Mouse (Mus musculus) E14TG2a.4 (cell line): Measurements from ENCODE around the gene Gm47959.

Experiments
- H3K27me3 ChIP-seq: 2 replicates; pipeline ENCODE4 v1.6.1; 2014; ENCODE audit warnings: low read length, control low read depth; ENCODE audit not compliant: insufficient read depth
- H3K36me3 ChIP-seq: 2 replicates; pipeline ENCODE4 v1.6.1; 2014; ENCODE audit warnings: low read length, control low read depth; ENCODE audit not compliant: insufficient read depth
- H3K4me1 ChIP-seq: replicated peaks from 2 replicates; pipeline ENCODE4 v1.6.1; 2014; ENCODE audit warnings: low read depth, low read length, control low read depth
- H3K4me3 ChIP-seq: replicated peaks from 2 replicates; pipeline ENCODE4 v1.5.1; 2014; ENCODE audit warnings: mild to moderate bottlenecking, low read length
- H3K9me3 ChIP-seq: 2 replicates; pipeline ENCODE4 v1.6.1; 2014; ENCODE audit warnings: low read length, control low read depth
- CTCF ChIP-seq: conservative IDR thresholded peaks from 2 replicates; pipeline ENCODE4 v1.5.1; 2014; ENCODE audit warnings: low read length
- NANOG ChIP-seq: IDR thresholded peaks from 2 replicates; pipeline ENCODE4 v1.6.1; 2014; ENCODE audit warnings: borderline replicate concordance, low read length, mixed read lengths
- POU5F1 ChIP-seq: IDR thresholded peaks from 2 replicates; pipeline ENCODE4 v1.6.1; 2014; ENCODE audit warnings: low read length, borderline replicate concordance

Gm47959 gene

DNA sequence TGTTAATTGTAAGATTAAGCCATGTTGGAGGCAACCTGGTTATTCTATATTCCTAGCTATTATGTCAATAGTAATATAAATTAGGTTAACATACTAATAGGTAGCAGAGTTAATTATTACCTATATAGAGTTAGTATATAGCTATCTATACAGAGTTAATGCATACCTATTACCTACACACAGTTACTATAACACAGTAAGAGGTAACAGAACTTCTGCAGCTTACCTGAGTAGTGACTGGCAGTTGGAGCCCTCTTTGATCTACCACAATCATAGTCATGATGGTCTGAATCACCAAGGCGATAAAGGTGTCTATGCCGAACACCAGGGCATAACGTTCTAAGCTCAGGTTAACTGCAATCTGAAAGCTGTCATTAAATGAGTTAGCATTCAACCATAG, 14.1 kb downstream of the Gm47959 start:
- H3K27me3 ChIP-seq: no peaks in the 10 kb centered on the region

DNA sequence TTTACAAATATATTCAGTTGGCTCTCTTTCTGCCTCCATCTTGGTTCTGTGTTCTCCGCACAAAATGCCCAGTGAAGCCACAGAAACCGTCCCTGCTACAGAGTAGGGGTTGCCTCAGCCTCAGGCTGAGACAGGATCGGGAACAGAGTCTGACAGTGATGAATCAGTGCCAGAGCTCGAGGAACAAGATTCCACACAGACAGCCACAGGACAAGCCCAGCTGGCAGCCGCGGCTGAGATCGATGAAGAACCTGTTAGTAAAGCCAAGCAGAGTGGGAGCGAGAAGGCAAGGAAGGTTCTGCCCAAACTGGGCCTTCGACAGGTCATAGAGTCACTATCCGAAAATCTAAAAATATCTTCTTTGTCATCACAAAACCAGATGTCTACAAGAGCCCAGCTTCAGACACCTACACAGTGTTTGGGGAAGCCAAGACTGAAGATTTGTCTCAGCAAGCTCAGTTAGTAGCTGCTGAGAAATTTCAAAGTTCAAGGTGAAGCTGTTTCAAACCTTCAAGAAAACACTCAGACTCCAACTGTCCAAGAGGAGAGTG, 15.1 kb downstream of the Gm47959 start:
- TF ChIP-seq CTCF (no peak), NANOG (no peak), POU5F1 (no peak)
- Histone ChIP-seq H3K9me3 (peaks cover 5% of the 10 kb centered on the region; the same call in 1 of the 2 replicates), H3K27me3 (no peaks in the 10 kb centered on the region), H3K36me3 (no peaks in the 10 kb centered on the region), H3K4me3 (no peak overlapping the region), H3K4me1 (no peaks in the 10 kb centered on the region)

More for the DNA sequence above, 14.1 kb downstream of the Gm47959 start:
- H3K4me3 ChIP-seq: no peak overlapping the region
- no peak for TF ChIP-seq POU5F1
- no peak for TF ChIP-seq NANOG
- no peak for TF ChIP-seq CTCF
- H3K4me1 ChIP-seq: no peaks in the 10 kb centered on the region
- H3K9me3 ChIP-seq: peaks cover 5% of the 10 kb centered on the region; the same call in 1 of the 2 replicates
- H3K36me3 ChIP-seq: no peaks in the 10 kb centered on the region

DNA sequence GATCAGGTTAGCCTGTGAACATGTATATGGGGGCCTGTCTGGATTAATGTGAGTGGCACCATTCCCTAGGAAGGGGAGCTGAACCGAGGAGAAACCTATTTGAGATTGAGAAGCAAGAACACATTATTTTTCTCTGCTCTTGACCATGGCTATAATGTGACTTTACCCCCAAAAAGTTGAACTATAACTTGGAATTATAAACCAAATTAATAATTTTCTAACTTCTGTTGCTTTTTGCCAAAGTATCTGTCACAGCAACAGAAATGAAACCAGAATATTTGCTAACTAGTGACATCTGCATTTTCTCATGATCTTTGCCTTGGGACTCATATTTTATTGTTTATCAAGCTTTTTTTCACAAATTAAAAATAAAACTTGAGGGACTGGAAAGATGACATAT, 16.2 kb downstream of the Gm47959 start:
- H3K27me3 ChIP-seq: no peaks in the 10 kb centered on the region
- no peaks in the 10 kb centered on the region for H3K36me3 ChIP-seq
- H3K9me3 ChIP-seq: peaks cover 10% of the 10 kb centered on the region; the same call in 1 of the 2 replicates
- no peaks in the 10 kb centered on the region for H3K4me1 ChIP-seq
- no peak overlapping the region for H3K4me3 ChIP-seq
- no peak for TF ChIP-seq NANOG
- no peak for TF ChIP-seq POU5F1
- TF ChIP-seq CTCF: no peak

GRCm38 (mm10) chr1:83031950-83032349, 31.6 kb downstream of the Gm47959 start:
- Histone ChIP-seq H3K4me3 (no peak overlapping the region), H3K27me3 (no peaks in the 10 kb centered on the region), H3K9me3 (no peaks in the 10 kb centered on the region), H3K4me1 (peaks cover 3% of the 10 kb centered on the region), H3K36me3 (no peaks in the 10 kb centered on the region)
- TF ChIP-seq CTCF (no peak), NANOG (no peak), POU5F1 (no peak)

DNA sequence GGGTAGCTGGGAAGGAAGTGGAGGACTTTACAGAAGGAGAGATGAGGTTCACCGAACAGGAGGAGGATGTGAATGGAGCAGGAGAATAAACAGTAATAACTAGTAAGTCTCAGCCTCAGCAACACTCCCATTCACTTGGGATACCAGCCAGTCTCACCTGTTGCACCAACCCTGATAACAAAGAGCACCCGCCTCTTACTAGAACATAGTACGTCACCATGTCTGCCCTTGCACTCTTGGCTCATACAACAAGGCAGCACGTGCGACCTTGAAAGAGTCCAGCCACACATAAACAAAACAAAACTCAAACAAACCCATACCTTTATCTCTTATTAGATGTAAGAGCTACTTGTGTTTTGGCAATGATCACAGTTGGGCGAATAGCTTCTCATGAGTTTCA, 32.2 kb downstream of the Gm47959 start:
- H3K9me3 ChIP-seq: no peaks in the 10 kb centered on the region
- no peaks in the 10 kb centered on the region for H3K27me3 ChIP-seq
- H3K4me3 ChIP-seq: no peak overlapping the region
- no peaks in the 10 kb centered on the region for H3K36me3 ChIP-seq
- H3K4me1 ChIP-seq: peaks cover 7% of the 10 kb centered on the region
- TF ChIP-seq POU5F1 (no peak), CTCF (no peak), NANOG (no peak)

- Histone ChIP-seq H3K4me1 (peaks cover 25% of the 10 kb centered on the region), H3K9me3 (no peaks in the 10 kb centered on the region), H3K27me3 (no peaks in the 10 kb centered on the region), H3K36me3 (no peaks in the 10 kb centered on the region), H3K4me3 (no peak overlapping the region)
- TF ChIP-seq POU5F1: no peak
- no peak for TF ChIP-seq NANOG
- TF ChIP-seq CTCF: no peak
These were observed 34.2 kb downstream of the Gm47959 start for GRCm38 (mm10) chr1:83034509-83034908.

GRCm38 (mm10) chr1:83036892-83037667, 36.7 kb downstream of the Gm47959 start:
- H3K9me3 ChIP-seq: no peaks in the 10 kb centered on the region
- H3K36me3 ChIP-seq: no peaks in the 10 kb centered on the region
- 0 out of 2 replicates have a peak, but pooled peaks cover 3% of the 10 kb centered on the region for H3K27me3 ChIP-seq
- H3K4me1 ChIP-seq: peaks cover 25% of the 10 kb centered on the region
- no peak for TF ChIP-seq NANOG
- no peak for TF ChIP-seq CTCF
- no peak for TF ChIP-seq POU5F1
- H3K4me3 ChIP-seq: no peak overlapping the region; the same call in 1 of the 2 replicates

GRCm38 (mm10) chr1:83038109-83038672, 37.8 kb downstream of the Gm47959 start, which contains the start of gene Slc19a3:
Gene Slc19a3, minus strand, starts transcription at chr1:83038448.
- Histone ChIP-seq H3K36me3 (no peaks in the 10 kb centered on the region), H3K9me3 (no peaks in the 10 kb centered on the region), H3K27me3 (peaks cover 5% of the 10 kb centered on the region; the same call in 1 of the 2 replicates), H3K4me3 (peak within 1 kb of the TSS; percentile 73), H3K4me1 (peaks cover 25% of the 10 kb centered on the region)
- TF ChIP-seq NANOG (no peak), POU5F1 (peak; percentile 46; the same call in 1 of the 2 replicates)
